Mouse (Mus musculus) left cerebral cortex, postnatal 4 days (tissue): Measurements from ENCODE around the gene Dalrd3. TPM values are rescaled to one million over a fixed set of nuclear protein-coding genes. Genes with fewer than 3 reads are reported as not detected.
"Not testable (repeated sequence)": the region's sequence is repeated elsewhere in the genome, so short reads cannot be mapped to it uniquely, and the experiment has no call there.

Experiments used
- DNase-seq: peaks from one replicate; pipeline ENCODE4 v3.0.0-alpha.2; 2022
- intact Hi-C: fragments of 180-260 bp; cut with DNase I; formaldehyde crosslinking; loops from one replicate; pipeline ENCODE4 v1.15.1; 2025
- total RNA-seq, 2 experiments: library from RNA; stranded (reverse); gene quantifications; 2 replicates each; pipeline ENCODE4 v1.2.3; 2021

Gene Dalrd3
- total RNA-seq, 2 experiments from 2014 or later = 78.2 to 86.6 TPM

GRCm38 (mm10) chr9:108572321-108572720 is 2.6 kb downstream of the Dalrd3 start:
- no peak for DNase-seq
- intact Hi-C loops = no loop called here

- DNase-seq = peak; percentile 82
- intact Hi-C loops = no loop called here
Observed at GRCm38 (mm10) chr9:108573774-108574690, 4.3 kb downstream of the Dalrd3 start.

GRCm38 (mm10) chr9:108574921-108575320 is 5.2 kb downstream of the Dalrd3 start:
- no peak for DNase-seq
- intact Hi-C loops = no loop called here

DNA sequence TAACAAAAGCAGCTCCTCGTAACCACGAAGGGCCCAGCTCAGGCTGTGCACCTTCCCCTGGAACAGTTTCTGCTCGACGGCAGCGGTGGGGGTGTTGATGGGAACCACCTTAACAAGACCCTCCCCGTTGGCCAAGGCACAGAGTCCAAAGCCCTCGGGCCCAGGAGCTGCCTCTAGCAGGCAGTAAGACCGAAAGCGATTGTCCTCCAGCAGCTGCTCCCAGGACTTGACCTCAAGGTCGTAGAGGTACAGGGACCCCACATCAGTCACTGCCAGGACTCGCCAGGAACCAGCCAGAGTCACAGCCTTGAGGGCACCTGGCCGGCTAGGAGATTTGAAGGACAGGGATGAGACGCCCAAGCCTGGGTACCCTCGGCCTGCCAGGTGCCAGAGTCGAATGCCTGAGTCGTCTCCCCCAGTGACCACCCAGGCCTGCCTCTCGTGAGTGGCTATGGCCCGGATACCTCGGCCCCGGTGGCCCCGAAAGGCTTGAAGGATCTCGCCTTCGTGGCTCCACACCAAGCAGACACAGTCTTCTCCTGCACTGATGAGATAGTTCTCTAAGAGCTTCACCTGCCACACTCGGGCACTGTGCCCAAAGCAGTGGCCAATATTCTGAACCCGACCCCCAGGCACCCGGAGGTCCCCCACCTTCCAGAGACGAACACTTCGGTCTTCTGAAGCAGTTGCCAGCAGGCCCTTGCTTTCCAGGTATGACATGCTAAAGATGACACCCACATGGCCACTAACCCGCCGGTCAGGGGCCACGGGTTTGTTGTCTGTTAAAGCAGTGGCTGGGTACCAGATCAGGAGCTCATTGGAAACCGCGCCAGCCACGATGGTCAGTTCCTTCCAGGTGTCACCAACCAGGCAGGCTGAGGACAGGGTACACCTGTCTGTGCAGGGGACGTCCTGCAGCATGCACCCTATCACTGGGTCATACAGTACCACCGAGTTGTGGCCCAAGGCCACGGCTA is 5.9 kb downstream of the Dalrd3 start:
- DNase-seq = no peak
- intact Hi-C loops = no loop called here

- intact Hi-C loops = no loop called here
- DNase-seq = no peak
Observed at GRCm38 (mm10) chr9:108577025-108577424, 7.3 kb downstream of the Dalrd3 start.

- intact Hi-C loops = no loop called here
- DNase-seq = peak; percentile 73
Observed at GRCm38 (mm10) chr9:108577934-108578544, 8.4 kb downstream of the Dalrd3 start.

GRCm38 (mm10) chr9:108578545-108579343 is 9.1 kb downstream of the Dalrd3 start, which contains the start of gene Wdr6:
Gene Wdr6 (minus strand): TSS chr9:108578739.
- intact Hi-C loops = no loop called here
- peak; percentile 97 for DNase-seq

GRCm38 (mm10) chr9:108579344-108579690 is 9.6 kb downstream of the Dalrd3 start:
- no peak for DNase-seq
- intact Hi-C loops = no loop called here

DNA sequence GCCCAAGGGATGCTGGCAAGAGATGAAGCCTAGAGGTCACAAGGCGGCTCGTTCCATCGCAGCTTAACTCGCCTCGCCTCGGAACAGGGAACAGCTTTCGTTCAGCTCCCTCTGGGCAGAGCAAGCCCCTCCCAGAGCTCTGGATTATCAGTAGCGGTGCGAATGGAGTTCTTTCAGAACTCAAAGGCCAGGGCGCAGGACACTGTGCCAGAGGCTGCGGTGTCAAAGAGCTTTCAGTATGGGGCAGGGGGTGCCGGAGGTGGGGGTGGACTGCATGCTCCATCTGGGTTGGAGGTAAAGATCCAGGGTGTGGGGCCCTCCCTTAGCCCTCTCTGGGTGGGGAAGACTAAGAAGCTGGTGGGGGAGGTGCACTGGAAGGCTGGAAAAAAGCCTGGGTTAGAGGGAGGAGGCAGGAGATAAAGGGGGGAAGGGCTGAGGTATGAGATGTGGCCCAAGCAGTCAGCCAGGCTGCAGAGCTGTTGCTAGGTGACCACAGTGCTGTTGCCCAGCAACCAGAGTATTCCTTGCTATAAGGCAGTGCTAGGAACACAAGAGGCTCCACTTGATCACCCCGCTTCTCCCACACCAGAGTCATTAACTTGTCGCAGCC is 18.0 kb downstream of the Dalrd3 start:
- intact Hi-C loops = no loop called here
- DNase-seq = peak; percentile 86

DNA sequence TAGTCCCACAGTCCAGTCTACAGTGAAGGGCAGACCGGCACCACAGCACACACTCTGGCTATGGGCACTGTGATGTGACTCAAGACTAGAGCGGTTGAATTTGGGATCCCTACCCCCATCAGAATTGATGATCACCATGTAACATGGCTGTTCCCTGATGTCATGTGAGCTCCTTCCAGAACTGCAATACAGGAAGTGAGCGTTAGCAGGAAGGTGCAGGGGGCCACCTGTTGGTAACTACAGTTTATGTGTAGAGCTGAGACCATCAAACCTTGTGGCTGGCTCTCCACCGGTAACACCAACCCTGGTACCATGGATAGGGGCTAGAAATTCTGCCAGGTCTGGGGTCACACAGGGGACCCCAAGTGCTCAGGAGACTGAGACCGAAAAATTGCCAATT is 19.5 kb downstream of the Dalrd3 start:
- intact Hi-C loops = no loop called here
- no peak for DNase-seq

DNA sequence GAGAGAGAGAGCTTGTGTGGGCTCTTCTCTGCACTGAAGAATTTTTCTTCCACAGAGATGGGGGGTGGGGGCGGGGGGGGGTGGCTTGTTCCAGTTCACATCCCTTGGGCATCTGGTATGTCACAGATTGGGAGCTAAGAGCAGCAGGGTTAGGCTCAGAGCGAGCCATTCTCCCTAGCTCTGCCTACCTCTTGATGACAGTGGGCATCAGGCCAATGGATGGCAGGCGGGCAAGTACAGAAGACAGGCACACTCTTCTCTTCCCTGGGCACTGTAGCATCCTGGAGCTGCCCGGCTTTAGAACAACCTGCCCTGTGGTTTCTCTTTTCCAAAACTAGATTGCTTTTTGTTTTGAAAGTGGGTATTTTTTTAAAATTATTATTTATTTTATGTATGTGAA is 21.8 kb downstream of the Dalrd3 start:
- intact Hi-C loops = no loop called here

DNA sequence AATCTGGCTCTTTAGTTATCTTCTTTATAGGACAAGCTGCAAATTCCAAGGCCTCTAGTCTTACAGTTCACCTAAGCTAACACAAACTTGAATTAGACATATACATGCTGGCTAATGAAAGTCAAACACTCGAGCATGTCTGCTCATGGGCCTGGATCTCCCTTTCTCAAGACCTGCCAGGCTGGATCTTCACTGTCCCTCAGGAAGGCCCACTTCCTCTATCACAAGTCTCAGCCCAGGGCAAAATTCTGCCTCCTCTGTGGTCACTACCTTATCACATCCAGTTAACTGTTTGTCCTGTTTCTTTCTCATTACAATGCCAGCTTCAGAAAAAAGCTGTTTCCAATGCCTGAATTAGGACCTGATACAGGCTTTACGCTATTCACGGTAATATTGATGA is 24.7 kb downstream of the Dalrd3 start:
- intact Hi-C loops = no loop called here
- no peak for DNase-seq

More for the DNA sequence above, 21.8 kb downstream of the Dalrd3 start:
- DNase-seq = peak; percentile 69

- DNase-seq = peak; percentile 70
- intact Hi-C loops = no loop called here
Observed at GRCm38 (mm10) chr9:108596998-108597764, 27.5 kb downstream of the Dalrd3 start, which contains the start of gene P4htm. Gene P4htm (minus strand): TSS chr9:108597667.

DNA sequence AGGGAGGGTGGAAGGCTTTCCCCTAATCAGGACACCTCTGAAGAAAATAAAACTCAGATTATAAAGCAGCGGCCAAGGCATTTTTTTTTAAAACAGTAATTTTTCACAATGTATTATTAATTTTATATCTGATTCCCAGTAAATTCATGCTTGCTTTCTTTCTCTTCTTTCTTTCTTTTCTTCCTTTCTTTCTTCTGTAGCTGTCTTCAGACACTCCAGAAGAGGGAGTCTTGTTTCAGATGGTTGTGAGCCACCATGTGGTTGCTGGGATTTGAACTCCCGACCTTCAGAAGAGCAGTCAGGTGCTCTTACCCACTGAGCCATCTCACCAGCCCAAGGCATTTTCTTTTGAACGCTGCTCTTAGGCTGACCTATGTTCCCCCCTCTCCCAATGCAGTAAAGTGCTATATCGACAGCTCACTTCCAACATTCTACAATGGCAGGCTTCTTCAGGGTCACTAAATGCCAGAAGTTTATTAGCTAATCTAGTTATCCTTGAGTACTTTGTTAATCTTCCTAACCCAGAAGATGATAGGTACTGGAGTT is 29.4 kb downstream of the Dalrd3 start:
- DNase-seq = no peak
- intact Hi-C loops = no loop called here

DNA sequence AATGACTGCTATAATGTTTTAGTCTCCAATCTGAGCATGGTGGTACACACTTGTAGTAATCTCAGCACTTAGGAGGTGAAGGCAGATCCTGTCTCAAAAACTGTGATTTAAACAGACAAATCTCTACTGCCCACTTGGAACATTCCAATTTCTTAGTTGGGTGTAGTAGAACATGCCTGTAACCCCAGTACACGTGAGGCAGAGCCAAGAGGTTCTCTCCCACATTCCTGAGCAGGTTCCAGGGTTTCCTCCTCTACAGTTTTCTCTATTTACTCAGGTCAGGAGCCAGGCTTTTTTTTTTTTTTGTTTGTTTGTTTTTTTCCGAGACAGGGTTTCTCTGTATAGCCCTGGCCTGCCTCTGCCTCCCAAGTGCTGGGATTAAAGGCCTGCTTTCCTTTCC is 30.3 kb downstream of the Dalrd3 start:
- DNase-seq = no peak
- intact Hi-C loops = no loop called here

DNA sequence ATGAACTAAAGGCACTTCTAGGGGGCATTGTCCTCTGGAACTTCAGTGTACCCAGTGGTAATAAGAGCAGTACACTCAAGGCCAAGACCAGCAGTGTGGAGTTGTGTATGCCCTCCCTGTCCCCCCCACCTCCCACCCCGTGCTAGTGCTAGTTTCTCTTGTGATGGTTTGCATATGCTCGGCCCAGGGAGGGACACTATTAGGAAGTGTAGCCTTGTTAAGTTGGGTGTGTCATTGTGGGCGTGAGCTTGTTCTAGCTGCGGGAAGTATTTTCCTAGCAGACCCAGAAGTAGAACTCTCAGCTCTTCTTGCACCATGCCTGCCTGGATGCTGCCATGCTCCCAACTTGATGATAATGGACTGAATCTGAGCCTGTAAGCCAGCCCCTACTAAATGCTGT is 32.3 kb downstream of the Dalrd3 start:
- intact Hi-C loops = no loop called here
- DNase-seq = no peak

- intact Hi-C loops, DNase-seq: not testable (repeated sequence)
Observed at GRCm38 (mm10) chr9:108607929-108608328, 38.2 kb downstream of the Dalrd3 start.

DNA sequence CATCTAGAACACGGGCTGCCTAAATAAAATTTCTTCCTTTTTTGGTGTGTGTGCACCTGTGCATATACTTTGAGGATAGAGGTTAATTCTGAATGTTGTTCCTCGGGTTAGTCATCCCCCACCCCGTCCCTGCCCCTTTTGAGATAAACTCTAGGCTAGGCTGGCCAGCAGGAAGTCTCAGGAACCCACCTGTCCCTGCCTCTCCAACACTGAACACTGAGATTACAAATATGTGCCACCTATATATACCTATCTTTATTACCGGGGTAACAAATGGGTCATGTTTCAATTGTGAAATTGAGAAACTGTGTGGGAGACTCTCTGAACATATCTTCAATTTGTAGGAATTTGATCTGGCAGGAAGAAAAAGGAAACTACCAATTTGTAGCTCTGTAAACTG is 39.2 kb downstream of the Dalrd3 start:
- no peak for DNase-seq
- intact Hi-C loops = no loop called here

GRCm38 (mm10) chr9:108611488-108611887 is 41.8 kb downstream of the Dalrd3 start:
- intact Hi-C loops = no loop called here
- no peak for DNase-seq
